Mouse (Mus musculus): Measurements from ENCODE around the gene Klhl30. TPM values are rescaled to one million over a fixed set of nuclear protein-coding genes. Genes with fewer than 3 reads are reported as not detected.
A peak's percentile ranks its signal among the peaks of the same experiment; 100 is the strongest.

The Klhl30 gene
- polyA plus RNA-seq, 1 experiment, result 0.13 TPM

- H3K27ac ChIP-seq (ENCODE audit: insufficient read depth, low read length), result no peak within 1 kb of the TSS
- DNase-seq, result peak in 1 of 2 experiments; percentile 21
- TF ChIP-seq CTCF (IDR thresholded peaks at IDR 0.05; ENCODE audit: borderline replicate concordance, insufficient read depth, low read depth, low read length) (0 out of 2 replicates have a peak, but pooled peaks have one; percentile 25), POLR2A (IDR thresholded peaks at IDR 0.05; ENCODE audit: borderline replicate concordance, insufficient read depth, low read length) (no peak)
- H3K27me3 ChIP-seq (ENCODE audit: control insufficient read depth, insufficient read depth, low read length), result no peaks in the 10 kb centered on the region; the same call in 1 of the 2 replicates
- H3K4me3 ChIP-seq (replicated peaks; ENCODE audit: insufficient read depth, low read depth, low read length), result no peak within 1 kb of the TSS
- H3K4me1 ChIP-seq (ENCODE audit: control insufficient read depth, insufficient read depth, low read length), result no peaks in the 10 kb centered on the region
- 3% methylated on average over 68 of the region's 68 CpGs for WGBS
These were observed 15.6 kb downstream of the Klhl30 start, which contains the start of gene Erfe for GRCm38 (mm10) chr1:91366215-91367108. TSS of gene Erfe (plus strand) at chr1:91366430.

GRCm38 (mm10) chr1:91367295-91367694 is 16.5 kb downstream of the Klhl30 start:
- no peaks in the 10 kb centered on the region; the same call in 1 of the 2 replicates for H3K27me3 ChIP-seq (ENCODE audit: control insufficient read depth, insufficient read depth, low read length)
- no peaks in the 10 kb centered on the region for H3K4me1 ChIP-seq (ENCODE audit: control insufficient read depth, insufficient read depth, low read length)
- H3K4me3 ChIP-seq (replicated peaks; ENCODE audit: insufficient read depth, low read depth, low read length), result no peak overlapping the region
- TF ChIP-seq POLR2A (IDR thresholded peaks at IDR 0.05; ENCODE audit: borderline replicate concordance, insufficient read depth, low read length), result no peak
- no peak for TF ChIP-seq CTCF (IDR thresholded peaks at IDR 0.05; ENCODE audit: borderline replicate concordance, insufficient read depth, low read depth, low read length)
- no peak overlapping the region for H3K27ac ChIP-seq (ENCODE audit: insufficient read depth, low read length)
- 100% methylated on average over 3 of the region's 3 CpGs for WGBS
- no peak for DNase-seq

GRCm38 (mm10) chr1:91369408-91369807 is 18.6 kb downstream of the Klhl30 start:
- no peak overlapping the region for H3K27ac ChIP-seq (ENCODE audit: insufficient read depth, low read length)
- 70% methylated on average over 4 of the region's 4 CpGs for WGBS
- TF ChIP-seq POLR2A (IDR thresholded peaks at IDR 0.05; ENCODE audit: borderline replicate concordance, insufficient read depth, low read length) (no peak), CTCF (IDR thresholded peaks at IDR 0.05; ENCODE audit: borderline replicate concordance, insufficient read depth, low read depth, low read length) (no peak)
- no peak overlapping the region for H3K4me3 ChIP-seq (replicated peaks; ENCODE audit: insufficient read depth, low read depth, low read length)
- DNase-seq, result no peak
- no peaks in the 10 kb centered on the region; the same call in 1 of the 2 replicates for H3K27me3 ChIP-seq (ENCODE audit: control insufficient read depth, insufficient read depth, low read length)
- H3K4me1 ChIP-seq (ENCODE audit: control insufficient read depth, insufficient read depth, low read length), result no peaks in the 10 kb centered on the region

- no peak overlapping the region for H3K4me3 ChIP-seq (replicated peaks; ENCODE audit: insufficient read depth, low read depth, low read length)
- no peaks in the 10 kb centered on the region for H3K4me1 ChIP-seq (ENCODE audit: control insufficient read depth, insufficient read depth, low read length)
- TF ChIP-seq CTCF (IDR thresholded peaks at IDR 0.05; ENCODE audit: borderline replicate concordance, insufficient read depth, low read depth, low read length) (no peak), POLR2A (IDR thresholded peaks at IDR 0.05; ENCODE audit: borderline replicate concordance, insufficient read depth, low read length) (no peak)
- no peaks in the 10 kb centered on the region; the same call in 1 of the 2 replicates for H3K27me3 ChIP-seq (ENCODE audit: control insufficient read depth, insufficient read depth, low read length)
- DNase-seq, result no peak
- no peak overlapping the region for H3K27ac ChIP-seq (ENCODE audit: insufficient read depth, low read length)
- 72% methylated on average over 23 of the region's 23 CpGs for WGBS
These were observed 19.2 kb downstream of the Klhl30 start for GRCm38 (mm10) chr1:91370055-91370454.

- no peaks in the 10 kb centered on the region for H3K27me3 ChIP-seq (ENCODE audit: control insufficient read depth, insufficient read depth, low read length)
- no peak for TF ChIP-seq POLR2A (IDR thresholded peaks at IDR 0.05; ENCODE audit: borderline replicate concordance, insufficient read depth, low read length)
- TF ChIP-seq CTCF (IDR thresholded peaks at IDR 0.05; ENCODE audit: borderline replicate concordance, insufficient read depth, low read depth, low read length), result no peak
- H3K4me3 ChIP-seq (replicated peaks; ENCODE audit: insufficient read depth, low read depth, low read length), result no peak overlapping the region
- no peaks in the 10 kb centered on the region for H3K4me1 ChIP-seq (ENCODE audit: control insufficient read depth, insufficient read depth, low read length)
- no peak for DNase-seq
- 69% methylated on average over 6 of the region's 6 CpGs for WGBS
- no peak overlapping the region for H3K27ac ChIP-seq (ENCODE audit: insufficient read depth, low read length)
These were observed 22.6 kb downstream of the Klhl30 start for GRCm38 (mm10) chr1:91373414-91373835.

GRCm38 (mm10) chr1:91380453-91381090 is 29.8 kb downstream of the Klhl30 start:
- DNase-seq, result peak; percentile 55 to 67
- TF ChIP-seq CTCF (IDR thresholded peaks at IDR 0.05; ENCODE audit: borderline replicate concordance, insufficient read depth, low read depth, low read length) (peak; percentile 78), POLR2A (IDR thresholded peaks at IDR 0.05; ENCODE audit: borderline replicate concordance, insufficient read depth, low read length) (no peak)
- Histone ChIP-seq H3K4me3 (replicated peaks; ENCODE audit: insufficient read depth, low read depth, low read length) (no peak overlapping the region), H3K27me3 (ENCODE audit: control insufficient read depth, insufficient read depth, low read length) (no peaks in the 10 kb centered on the region), H3K4me1 (ENCODE audit: control insufficient read depth, insufficient read depth, low read length) (no peaks in the 10 kb centered on the region), H3K27ac (ENCODE audit: insufficient read depth, low read length) (no peak overlapping the region)
- 58% methylated on average over 7 of the region's 7 CpGs for WGBS

GRCm38 (mm10) chr1:91381091-91381471 is 30.3 kb downstream of the Klhl30 start:
- no peak for TF ChIP-seq POLR2A (IDR thresholded peaks at IDR 0.05; ENCODE audit: borderline replicate concordance, insufficient read depth, low read length)
- no peak for TF ChIP-seq CTCF (IDR thresholded peaks at IDR 0.05; ENCODE audit: borderline replicate concordance, insufficient read depth, low read depth, low read length)
- WGBS, result 92% methylated on average over 4 of the region's 4 CpGs
- DNase-seq, result no peak
- H3K27ac ChIP-seq (ENCODE audit: insufficient read depth, low read length), result no peak overlapping the region
- no peaks in the 10 kb centered on the region for H3K27me3 ChIP-seq (ENCODE audit: control insufficient read depth, insufficient read depth, low read length)
- H3K4me3 ChIP-seq (replicated peaks; ENCODE audit: insufficient read depth, low read depth, low read length), result no peak overlapping the region
- H3K4me1 ChIP-seq (ENCODE audit: control insufficient read depth, insufficient read depth, low read length), result no peaks in the 10 kb centered on the region
